8 mouse cellular contexts compared by ENCODE assay signal in the genomic region with DNA sequence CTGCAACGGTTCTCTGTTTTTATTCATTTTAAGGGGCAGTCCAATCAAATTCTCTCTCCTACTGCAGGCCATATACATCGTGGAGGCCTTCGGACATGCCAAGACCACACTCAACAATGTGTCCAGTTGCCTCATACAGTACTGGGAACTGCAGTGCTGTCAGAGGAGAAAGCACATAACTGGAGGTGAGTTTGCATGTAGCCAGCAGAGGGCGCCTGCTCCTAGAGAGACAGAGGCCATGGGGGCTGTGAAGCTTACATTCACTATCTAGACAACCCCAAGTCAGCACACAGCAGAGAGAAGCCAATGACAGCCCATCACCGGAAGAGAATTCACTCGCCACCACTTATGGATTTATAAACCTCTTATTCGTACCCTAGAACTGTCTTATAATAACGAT.
A peak's percentile ranks its signal among the peaks of the same experiment; 100 is the strongest.
DNase-seq lines count a peak whose midpoint lies in the region; TF ChIP-seq lines count a peak whose summit lies in the region.

No protein-coding gene starts in this region.

- no peak overlapping the region for H3K4me3 ChIP-seq in thymus, adult 2 months (ENCODE audit: control insufficient read depth, insufficient read depth, low read length)
- no peak overlapping the region for H3K4me3 ChIP-seq in embryonic fibroblast, embryonic 13.5 days (ENCODE audit: insufficient read depth, low read length)
- H3K4me3 ChIP-seq in kidney, adult 2 months (ENCODE audit: insufficient read depth, low read depth, low read length) = no peak overlapping the region

- no peaks in the 10 kb centered on the region for H3K36me3 ChIP-seq in thymus, adult 2 months (ENCODE audit: control insufficient read depth, insufficient read depth, low read length)
- no peaks in the 10 kb centered on the region for H3K36me3 ChIP-seq in kidney, adult 2 months (ENCODE audit: control insufficient read depth, insufficient read depth, low read length)

- peak; percentile 31; the same call in 1 of the 2 replicates for TF ChIP-seq CTCF in thymus, adult 2 months (IDR thresholded peaks at IDR 0.05; ENCODE audit: borderline replicate concordance, control insufficient read depth, extremely low read depth, insufficient read depth, low read length, poor library complexity)
- peak; percentile 66; the same call in 1 of the 2 replicates for TF ChIP-seq CTCF in embryonic fibroblast, embryonic 13.5 days (IDR thresholded peaks at IDR 0.05; ENCODE audit: borderline replicate concordance, insufficient read depth, low read length)
- peak; percentile 72 for TF ChIP-seq CTCF in kidney, adult 2 months (conservative IDR thresholded peaks at IDR 0.05; ENCODE audit: insufficient read depth, insufficient read length, low read depth, low read length)

- no peaks in the 10 kb centered on the region for H3K4me1 ChIP-seq in thymus, adult 2 months (replicated peaks; ENCODE audit: control insufficient read depth, insufficient read depth, low read length)
- H3K4me1 ChIP-seq in embryonic fibroblast, embryonic 13.5 days (ENCODE audit: control insufficient read depth, insufficient read depth, low read length) = no peaks in the 10 kb centered on the region
- no peaks in the 10 kb centered on the region for H3K4me1 ChIP-seq in kidney, adult 2 months (ENCODE audit: control insufficient read depth, insufficient read depth, low read length)

- no peak for TF ChIP-seq POLR2A in thymus, adult 2 months (IDR thresholded peaks at IDR 0.05; ENCODE audit: control insufficient read depth, extremely low read depth, insufficient read depth, low read length, poor library complexity)
- TF ChIP-seq POLR2A in embryonic fibroblast, embryonic 13.5 days (IDR thresholded peaks at IDR 0.05; ENCODE audit: low read depth, low read length) = no peak
- TF ChIP-seq POLR2A in kidney, adult 2 months (IDR thresholded peaks at IDR 0.05; ENCODE audit: low read depth, low read length) = no peak

- H3K27me3 ChIP-seq in thymus, adult 2 months (ENCODE audit: control insufficient read depth, insufficient read depth, low read length) = no peaks in the 10 kb centered on the region
- no peaks in the 10 kb centered on the region for H3K27me3 ChIP-seq in kidney, adult 2 months (replicated peaks; ENCODE audit: control insufficient read depth, insufficient read depth, low read length)

- DNase-seq in adrenal gland, adult (ENCODE audit: inconsistent age in 2 of 2, low spot score in 1 of 2) = peak; percentile 36 to 68
- DNase-seq in adrenal gland, postnatal 4 days (ENCODE audit: low spot score in 2 of 2) = no peak
- peak; percentile 43 for DNase-seq in thymus, adult 2 months
- no peak for DNase-seq in thymus, adult 18-20 months
- peak; percentile 47 for DNase-seq in kidney, adult 2 months
- peak; percentile 56 for DNase-seq in lung, postnatal 10 days
- DNase-seq in right cerebral cortex, postnatal 4 days = peak; percentile 73

- no peak overlapping the region for H3K27ac ChIP-seq in thymus, adult 2 months (ENCODE audit: control insufficient read depth, insufficient read depth, low read length)
- no peak overlapping the region for H3K27ac ChIP-seq in embryonic fibroblast, embryonic 13.5 days (ENCODE audit: insufficient read depth, low read length)
- no peak overlapping the region for H3K27ac ChIP-seq in kidney, adult 2 months (ENCODE audit: insufficient read depth, low read depth, low read length)

- 44% methylated on average over 8 of the region's 8 CpGs for WGBS in thymus, adult 2 months
- WGBS in kidney, adult 2 months = 34% methylated on average over 8 of the region's 8 CpGs

Comparison
In these comparisons a context has a peak if more than half of its experiments do, and no peak if none do; other contexts are left out.
1. DNase-seq: peak in adrenal gland, adult (2 of 2), thymus, adult 2 months (single experiment), kidney, adult 2 months (single experiment), lung, postnatal 10 days (single experiment) and right cerebral cortex, postnatal 4 days (single experiment); none in adrenal gland, postnatal 4 days (0 of 2) and thymus, adult 18-20 months (0 of 2).
2. Peak in every context shown above with its lines, with median percentiles within 50 percentile points of each other: CTCF ChIP-seq.